In genomic region chr1:62348371-62348770, GRCm38 (mm10) we compare ENCODE assay signal across 15 mouse cellular contexts.
A peak's percentile ranks its signal among the peaks of the same experiment; 100 is the strongest.
DNase-seq lines count a peak whose midpoint lies in the region.
"Had no signal": no experiment of that assay in that cellular context is flagged by ENCODE, and none has a peak within 500 bp of the region (broad histone marks: within the 10 kb centered on the region; RNA-seq: fewer than 3 reads in every experiment).

No protein-coding gene starts in this region.

- peak; percentile 22 to 31 for DNase-seq in right cerebral cortex, postnatal 10 days (ENCODE audit: low spot score in 2 of 2)
- no peak for DNase-seq in right cerebral cortex, postnatal 4 days
- DNase-seq in layer of hippocampus, adult 11-12 months (ENCODE audit: low spot score) = peak; percentile 25
- DNase-seq in layer of hippocampus, postnatal 10 days (ENCODE audit: low spot score in 2 of 2) = peak; percentile 12 to 15
- DNase-seq in adrenal gland, adult (ENCODE audit: inconsistent age in 2 of 2, low spot score in 1 of 2) = no peak
- no peak for DNase-seq in gastrocnemius, postnatal 25 days
- DNase-seq in lung, postnatal 14 days = no peak
- DNase-seq: adrenal gland, postnatal 10 days; cerebellum, adult 11-12 months; cerebellum, postnatal 10 days; kidney, adult 2 months; kidney, postnatal 10 days; lung, adult 18-20 months; retina, postnatal 1 day; thymus, postnatal 25 days had no signal

Comparison
In these comparisons a context has a peak if more than half of its experiments do, and no peak if none do; other contexts are left out.
1. DNase-seq: peak in right cerebral cortex, postnatal 10 days (2 of 2), layer of hippocampus, adult 11-12 months (single experiment) and layer of hippocampus, postnatal 10 days (2 of 2); none in right cerebral cortex, postnatal 4 days (single experiment), adrenal gland, adult (0 of 2), gastrocnemius, postnatal 25 days (single experiment) and lung, postnatal 14 days (single experiment).